Mouse (Mus musculus) kidney, postnatal 0 days (tissue): Measurements from ENCODE around the gene Sephs1. TPM values are rescaled to one million over a fixed set of nuclear protein-coding genes. Genes with fewer than 3 reads are reported as not detected.
"Not testable (repeated sequence)": the region's sequence is repeated elsewhere in the genome, so short reads cannot be mapped to it uniquely, and the experiment has no call there.

Source experiments
- ATAC-seq: fragments of 200-750 bp; cut with Nextera tagmentation; replicated peaks from 2 replicates; pipeline ENCODE4 v1.8.0; 2017; ENCODE audit warnings: low read depth, moderate number of reproducible peaks, moderate TSS enrichment, moderate library complexity; ENCODE audit not compliant: low FRiP score
- DNase-seq: peaks from one replicate; pipeline ENCODE4 v3.0.0-alpha.2; 2016; ENCODE audit warnings: low spot score
- H3K27ac ChIP-seq: fragments of 300-500 bp; sonication (generic); 2 replicates; pipeline ENCODE4 v1.5.1; 2014; ENCODE audit warnings: mild to moderate bottlenecking
- H3K27me3 ChIP-seq: fragments of 300-500 bp; sonication (generic); 2 replicates; pipeline ENCODE4 v1.6.1; 2014; ENCODE audit warnings: low read length, mixed read lengths; ENCODE audit not compliant: insufficient read depth
- H3K36me3 ChIP-seq: fragments of 300-500 bp; sonication (generic); 2 replicates; pipeline ENCODE4 v1.6.1; 2014; ENCODE audit warnings: low read length, mixed read lengths; ENCODE audit not compliant: insufficient read depth
- H3K4me1 ChIP-seq: fragments of 300-500 bp; sonication (generic); replicated peaks from 2 replicates; pipeline ENCODE4 v1.6.1; 2014; ENCODE audit warnings: antibody characterized with exemption, low read length, mixed read lengths; ENCODE audit not compliant: insufficient read depth
- H3K4me2 ChIP-seq: fragments of 300-500 bp; sonication (generic); 2 replicates; pipeline ENCODE4 v1.6.1; 2014; ENCODE audit warnings: mild to moderate bottlenecking, low read length, moderate library complexity, mixed read lengths
- H3K4me3 ChIP-seq: fragments of 300-500 bp; sonication (generic); replicated peaks from 2 replicates; pipeline ENCODE4 v1.5.1; 2014; ENCODE audit warnings: low read depth, low read length
- H3K9ac ChIP-seq: fragments of 300-500 bp; sonication (generic); 2 replicates; pipeline ENCODE4 v1.6.1; 2014; ENCODE audit warnings: low read depth, low read length
- H3K9me3 ChIP-seq: fragments of 300-500 bp; sonication (generic); replicated peaks from 2 replicates; pipeline ENCODE4 v1.6.1; 2016; ENCODE audit warnings: low read length, inconsistent platforms, mixed read lengths
- CTCF ChIP-seq: IDR thresholded peaks from 2 replicates; pipeline ENCODE4 v1.5.1; 2016; ENCODE audit warnings: antibody characterized with exemption, low read depth, mild to moderate bottlenecking, moderate library complexity
- WGBS: fragments of 180-500 bp; shearing (Covaris S2); extraction: QIAGEN DNeasy Blood & Tissue Kit; methylation state at CpG from one replicate; pipeline ENCODE4 v1.1.7; 2014; 5-methylcytosine and 5-hydroxymethylcytosine counted together
- polyA plus RNA-seq: library from polyadenylated mRNA; unstranded; fragments of >200 nt; fragmentation: Nextera tagmentation; extraction: Ambion mirVana; gene quantifications from 2 replicates; pipeline ENCODE4 v1.2.1, GENCODE M21; 2015

The Sephs1 gene
- polyA plus RNA-seq, 1 experiment from 2014 or later: 54.6 TPM

DNA sequence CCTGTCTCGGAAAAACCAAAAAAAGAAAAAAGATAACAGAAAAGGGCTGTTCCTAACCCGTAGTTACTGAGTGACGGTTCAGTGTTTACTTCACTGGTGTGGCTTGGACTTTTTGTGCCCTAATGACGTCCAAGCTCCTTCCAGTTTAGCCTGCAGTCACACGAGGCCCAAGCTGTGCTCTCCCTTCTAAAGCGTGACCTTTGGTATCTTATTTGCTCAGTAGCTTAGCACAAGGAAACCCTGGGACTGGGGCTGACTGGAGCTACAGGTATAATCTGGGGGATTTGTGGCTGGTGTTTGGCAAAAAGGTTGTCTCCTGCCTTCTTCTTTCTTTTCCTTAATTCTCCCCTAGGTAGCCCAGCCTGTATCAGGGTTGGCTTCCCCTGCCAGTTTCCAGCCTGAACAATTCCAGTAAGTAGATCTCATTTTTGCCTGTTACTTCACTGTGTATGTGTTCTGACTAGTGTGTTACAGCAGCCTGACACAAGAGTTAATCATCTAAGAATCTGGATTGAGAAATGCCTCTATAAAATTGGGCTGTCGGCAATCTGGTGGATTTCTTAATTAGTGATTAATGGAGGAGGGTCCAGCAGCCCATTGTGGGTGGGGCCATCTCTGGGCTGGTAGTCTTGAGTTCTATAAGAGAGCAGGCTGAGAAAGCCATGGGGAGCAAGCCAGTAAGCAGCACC, 41.3 kb downstream of the Sephs1 start:
- WGBS: 54% methylated on average over 7 of the region's 7 CpGs
- peak; percentile 19 for DNase-seq
- no peak for TF ChIP-seq CTCF

DNA sequence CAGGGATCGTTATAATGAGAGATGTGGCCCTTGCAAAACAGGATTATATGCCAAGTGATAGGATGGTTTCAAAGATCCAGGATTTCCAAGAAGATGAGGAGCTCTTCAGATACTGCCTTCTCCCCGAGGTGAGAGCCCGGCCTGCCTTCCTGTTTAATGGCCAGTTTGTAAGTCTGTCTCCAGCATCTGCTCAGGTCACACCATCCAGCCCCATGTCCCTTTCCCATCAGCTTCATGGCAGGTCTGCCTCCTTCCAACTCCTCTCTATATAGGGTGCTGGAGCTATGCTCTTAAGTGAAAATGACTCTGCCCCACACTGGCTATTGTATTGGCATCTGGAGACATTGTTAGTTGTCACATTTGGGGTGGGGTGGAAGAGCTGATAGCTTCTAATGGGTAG, 46.0 kb downstream of the Sephs1 start:
- Histone ChIP-seq H3K4me2 (no peak overlapping the region), H3K36me3 (peaks cover 8% of the 10 kb centered on the region; the same call in 1 of the 2 replicates), H3K27ac (no peak overlapping the region), H3K9ac (no peak overlapping the region), H3K9me3 (no peaks in the 10 kb centered on the region), H3K4me1 (no peaks in the 10 kb centered on the region), H3K27me3 (no peaks in the 10 kb centered on the region), H3K4me3 (no peak overlapping the region)
- ATAC-seq: no peak
- TF ChIP-seq CTCF: no peak
- no peak for DNase-seq
- WGBS: 90% methylated on average over 3 of the region's 3 CpGs

More for the DNA sequence above, 41.3 kb downstream of the Sephs1 start:
- no peak overlapping the region for H3K9ac ChIP-seq
- no peaks in the 10 kb centered on the region for H3K9me3 ChIP-seq
- peak; percentile 79 for ATAC-seq
- H3K27me3 ChIP-seq: no peaks in the 10 kb centered on the region
- no peak overlapping the region for H3K4me2 ChIP-seq
- no peak overlapping the region for H3K4me3 ChIP-seq
- H3K4me1 ChIP-seq: 0 out of 2 replicates have a peak, but pooled peaks cover 3% of the 10 kb centered on the region
- H3K27ac ChIP-seq: peak overlapping the region; percentile 80
- no peaks in the 10 kb centered on the region for H3K36me3 ChIP-seq

DNA sequence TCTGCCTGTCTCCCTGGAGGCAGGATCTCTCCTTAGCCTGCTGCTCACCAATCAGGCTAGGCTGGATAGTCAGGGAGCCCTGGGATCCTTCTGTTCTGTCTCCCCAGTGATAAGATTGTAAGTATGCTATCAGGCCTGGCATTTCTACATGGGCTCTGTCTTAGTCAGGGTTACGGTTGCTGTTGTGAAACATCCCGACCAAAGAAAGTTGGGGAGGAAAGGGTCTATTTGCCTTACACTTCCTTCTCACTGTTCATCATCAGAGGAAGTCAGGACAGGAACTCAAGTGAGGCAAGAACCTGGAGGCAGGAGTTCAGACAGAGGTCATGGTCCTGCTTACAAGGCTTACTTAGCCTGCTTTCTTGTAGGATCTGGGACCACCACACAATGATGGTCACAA, 47.9 kb downstream of the Sephs1 start:
- Histone ChIP-seq H3K4me3 (no peak overlapping the region), H3K9ac (no peak overlapping the region), H3K36me3 (peaks cover 8% of the 10 kb centered on the region; the same call in 1 of the 2 replicates), H3K4me2 (no peak overlapping the region), H3K4me1 (no peaks in the 10 kb centered on the region), H3K9me3 (no peaks in the 10 kb centered on the region), H3K27me3 (no peaks in the 10 kb centered on the region), H3K27ac (no peak overlapping the region)
- DNase-seq (no peak), ATAC-seq (no peak)
- 69% methylated on average over 2 of the region's 2 CpGs for WGBS
- TF ChIP-seq CTCF: no peak

DNA sequence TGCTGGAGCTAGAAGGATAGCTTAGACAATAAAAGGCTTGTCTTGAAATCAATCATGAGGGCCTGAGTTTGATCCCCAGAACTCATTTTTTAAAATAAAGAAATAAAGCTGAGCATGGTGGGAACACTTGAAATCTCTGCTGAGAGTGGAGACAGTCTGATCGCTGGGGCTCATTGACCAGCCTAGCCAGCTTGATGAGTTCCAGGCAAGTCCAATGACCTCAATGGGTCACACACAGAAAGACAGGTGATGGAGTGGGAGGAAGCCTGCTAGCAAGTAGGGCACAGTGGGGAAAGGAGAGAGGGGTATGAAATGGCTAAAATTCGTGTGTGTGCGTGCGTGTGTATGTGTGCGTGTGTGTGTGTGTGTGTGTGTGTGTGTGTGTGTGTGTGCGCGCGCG, 53.2 kb downstream of the Sephs1 start:
- Histone ChIP-seq H3K27me3 (no peaks in the 10 kb centered on the region), H3K9me3 (no peaks in the 10 kb centered on the region), H3K4me2 (no peak overlapping the region), H3K9ac (no peak overlapping the region), H3K27ac (no peak overlapping the region), H3K4me3 (no peak overlapping the region), H3K36me3 (peaks cover 21% of the 10 kb centered on the region), H3K4me1 (no peaks in the 10 kb centered on the region)
- TF ChIP-seq CTCF: no peak
- WGBS: 92% methylated on average over 9 of the region's 9 CpGs
- ATAC-seq (no peak), DNase-seq (no peak)

DNA sequence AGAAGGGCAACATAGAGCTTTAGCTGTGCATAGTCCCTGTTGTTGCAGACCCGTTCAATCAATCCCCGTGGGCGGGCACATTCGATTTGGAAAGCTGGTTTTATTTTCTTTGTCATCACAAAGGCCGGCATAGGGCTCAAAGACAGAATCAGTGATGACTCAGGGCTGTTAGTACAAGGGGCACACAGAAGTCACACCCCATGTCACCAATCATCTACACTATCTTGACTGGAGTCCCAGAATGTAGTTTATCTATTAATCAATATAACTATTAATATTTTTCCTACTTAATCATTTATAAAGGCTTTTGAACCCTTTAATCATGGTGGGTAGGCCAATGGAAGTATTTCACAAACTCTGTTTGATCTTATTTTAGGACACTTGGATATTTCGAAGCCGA, 56.6 kb downstream of the Sephs1 start:
- no peak for TF ChIP-seq CTCF
- no peak overlapping the region for H3K4me3 ChIP-seq
- H3K9ac ChIP-seq: no peak overlapping the region
- no peak overlapping the region for H3K27ac ChIP-seq
- H3K36me3 ChIP-seq: peaks cover 15% of the 10 kb centered on the region; the same call in 1 of the 2 replicates
- H3K27me3 ChIP-seq: no peaks in the 10 kb centered on the region
- DNase-seq (no peak), ATAC-seq (no peak)
- H3K4me1 ChIP-seq: no peaks in the 10 kb centered on the region
- 88% methylated on average over 7 of the region's 7 CpGs for WGBS
- no peaks in the 10 kb centered on the region for H3K9me3 ChIP-seq
- H3K4me2 ChIP-seq: no peak overlapping the region

DNA sequence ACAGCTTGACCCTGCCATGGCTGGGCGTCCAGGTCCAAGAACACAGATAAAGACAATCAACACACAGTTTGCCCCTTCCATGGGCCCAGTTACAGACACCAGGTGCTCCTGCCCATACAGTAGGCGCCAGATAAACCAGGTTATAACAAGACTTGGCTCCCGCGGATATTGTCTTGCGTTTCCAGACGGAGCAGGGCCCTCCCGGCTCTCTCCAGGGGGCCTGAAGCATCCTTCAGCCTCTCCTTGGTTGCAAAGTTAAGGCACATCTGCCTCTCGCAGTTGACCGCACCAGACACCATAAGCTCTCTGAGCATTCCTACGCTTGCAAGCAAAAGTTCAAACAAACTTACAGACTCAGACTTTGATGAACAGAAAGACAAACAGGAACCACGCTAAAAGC, 59.5 kb downstream of the Sephs1 start:
- no peak overlapping the region for H3K9ac ChIP-seq
- peaks cover 13% of the 10 kb centered on the region; the same call in 1 of the 2 replicates for H3K36me3 ChIP-seq
- ATAC-seq (no peak), DNase-seq (no peak)
- H3K4me1 ChIP-seq: no peaks in the 10 kb centered on the region
- no peak overlapping the region for H3K27ac ChIP-seq
- WGBS: 89% methylated on average over 11 of the region's 11 CpGs
- H3K27me3 ChIP-seq: no peaks in the 10 kb centered on the region
- H3K4me2 ChIP-seq: no peak overlapping the region
- H3K4me3 ChIP-seq: no peak overlapping the region
- peaks cover 8% of the 10 kb centered on the region; the same call in 1 of the 2 replicates for H3K9me3 ChIP-seq
- TF ChIP-seq CTCF: no peak

DNA sequence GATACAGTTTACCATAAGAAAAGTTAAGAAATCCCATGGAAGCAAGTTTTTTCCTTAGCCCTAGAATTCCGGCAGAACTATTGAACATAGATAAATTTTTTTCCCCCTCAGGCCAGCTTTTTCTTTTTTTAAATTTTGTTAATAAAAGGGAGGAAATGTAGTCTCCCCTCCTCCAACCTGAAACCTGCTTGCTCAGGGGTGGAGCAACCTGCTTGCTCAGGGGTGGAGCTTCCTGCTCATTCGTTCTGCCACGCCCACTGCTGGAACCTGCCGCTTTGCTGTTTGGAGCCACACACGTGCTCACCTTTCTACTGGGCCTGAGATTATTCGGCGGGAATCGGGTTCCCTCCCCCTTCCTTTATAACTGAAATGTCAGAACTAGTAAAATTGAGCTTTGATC, 68.3 kb downstream of the Sephs1 start:
- not testable (repeated sequence) for H3K27ac ChIP-seq, ATAC-seq, DNase-seq, H3K4me2 ChIP-seq, H3K4me3 ChIP-seq, H3K27me3 ChIP-seq, H3K9me3 ChIP-seq, H3K36me3 ChIP-seq, H3K4me1 ChIP-seq, H3K9ac ChIP-seq
- WGBS: 83% methylated on average over 7 of the region's 8 CpGs
